Mouse (Mus musculus): ENCODE data around the gene Mat1a.
A peak's percentile ranks its signal among the peaks of the same experiment; 100 is the strongest.

Mat1a gene

DNA sequence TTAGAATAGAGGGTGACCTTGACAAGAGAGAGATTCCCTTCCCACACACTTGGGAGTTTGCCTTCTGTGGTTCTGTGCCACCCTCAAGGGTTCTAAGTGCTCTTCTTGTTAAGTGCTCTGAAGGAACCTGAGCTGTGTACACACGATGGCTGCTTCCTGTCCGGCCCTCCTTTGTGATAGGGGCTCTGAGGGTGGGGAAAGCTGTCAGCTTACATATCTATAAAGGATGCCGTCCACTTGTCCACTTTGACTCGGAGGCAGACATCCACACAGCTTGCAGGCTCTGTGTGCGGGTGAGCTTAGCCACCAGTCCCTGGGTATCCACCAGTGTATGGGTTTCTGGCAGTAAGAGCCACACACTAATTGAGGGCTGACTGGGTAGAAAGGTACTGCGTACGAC lies 26.7 kb downstream of the Mat1a start, which contains the start of gene Sftpa1:
Gene Sftpa1 (plus strand): TSS at position 243 of the 400 bp plus-strand sequence.
- no peak for ATAC-seq (ENCODE audit: insufficient number of reproducible peaks, low FRiP score, low TSS enrichment)

DNA sequence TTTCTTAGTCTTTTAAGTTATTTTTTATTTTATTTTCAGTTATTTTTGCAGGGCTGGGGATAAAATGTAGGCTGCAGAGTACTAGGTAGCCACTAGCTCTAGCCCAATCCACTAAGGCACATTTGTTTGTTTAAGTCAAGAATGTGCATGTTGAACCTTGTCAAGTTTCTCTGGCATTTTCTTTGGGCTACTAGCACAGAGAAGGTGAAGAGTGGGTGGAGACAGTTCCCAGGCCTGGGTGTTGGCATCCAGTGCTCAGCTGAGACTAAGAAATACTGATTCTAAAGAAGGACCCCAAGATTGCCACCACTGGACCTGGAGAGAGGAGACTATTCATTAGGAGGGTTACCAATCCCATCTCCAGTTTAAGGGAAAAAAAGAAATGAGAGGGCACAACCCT lies 32.2 kb downstream of the Mat1a start:
- no peak for ATAC-seq (ENCODE audit: insufficient number of reproducible peaks, low FRiP score, low TSS enrichment)

GRCm38 (mm10) chr14:41140686-41141085 lies 35.9 kb downstream of the Mat1a start:
- ATAC-seq (ENCODE audit: insufficient number of reproducible peaks, low FRiP score, low TSS enrichment) = no peak

GRCm38 (mm10) chr14:41146035-41146434 lies 41.2 kb downstream of the Mat1a start:
- ATAC-seq (ENCODE audit: insufficient number of reproducible peaks, low FRiP score, low TSS enrichment) = no peak

GRCm38 (mm10) chr14:41146922-41147321 lies 42.1 kb downstream of the Mat1a start:
- no peak for ATAC-seq (ENCODE audit: insufficient number of reproducible peaks, low FRiP score, low TSS enrichment)

DNA sequence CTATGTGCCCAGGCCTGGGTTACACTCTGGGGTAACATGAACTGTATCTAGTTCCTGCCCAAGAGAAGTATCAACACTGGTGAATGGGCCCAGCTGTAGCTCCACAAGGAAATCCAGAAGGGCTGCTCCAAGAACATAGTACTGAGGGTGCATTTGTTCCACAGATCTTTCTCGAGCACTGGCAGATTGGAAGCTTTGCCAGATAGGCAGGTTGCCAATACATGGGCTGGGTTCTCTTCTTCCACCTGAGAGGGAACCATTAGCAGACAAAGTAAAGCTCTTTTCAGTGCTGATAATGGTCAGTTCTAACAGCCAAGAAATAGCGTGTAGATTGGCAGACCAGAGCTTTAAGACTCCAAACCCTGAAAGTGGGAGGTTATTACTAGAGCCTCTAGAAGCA lies 42.5 kb downstream of the Mat1a start:
- ATAC-seq (ENCODE audit: insufficient number of reproducible peaks, low FRiP score, low TSS enrichment) = no peak

DNA sequence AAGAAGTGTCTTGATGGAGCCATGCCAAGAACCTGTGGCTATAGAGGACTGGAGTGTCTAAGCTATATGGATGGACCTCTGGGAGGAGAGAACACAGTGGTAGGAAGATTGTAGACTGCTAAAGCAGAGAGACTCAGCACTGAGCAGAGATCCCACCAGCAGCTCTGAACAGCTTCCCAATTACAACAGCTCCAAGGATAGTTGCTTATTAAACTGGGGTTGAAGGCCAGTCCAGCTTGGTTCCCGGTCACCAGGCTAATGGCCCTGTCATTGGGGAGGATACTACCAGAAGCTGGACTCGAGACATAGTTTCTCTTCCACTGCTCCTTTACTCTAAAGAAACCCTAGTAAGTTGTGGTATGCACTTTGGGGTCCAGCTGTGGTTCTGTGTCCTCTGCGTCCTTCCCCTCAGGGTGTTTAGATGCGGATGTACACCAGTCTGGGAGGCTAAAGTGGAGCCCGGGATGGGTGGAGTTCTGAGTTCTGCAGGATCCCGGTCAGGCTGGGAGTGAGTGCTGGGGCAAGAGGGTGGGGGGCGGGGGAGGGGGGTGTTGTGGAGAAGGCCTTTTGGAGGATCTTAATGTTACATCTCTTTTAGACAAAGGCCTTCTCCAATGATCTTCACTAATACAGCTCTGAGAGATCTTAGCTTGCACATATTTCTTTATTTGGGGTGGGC lies 46.5 kb downstream of the Mat1a start, which contains the start of gene Mbl1:
Gene Mbl1 (plus strand): TSS at position 239 of the 679 bp plus-strand sequence.
- no peak for ATAC-seq (ENCODE audit: insufficient number of reproducible peaks, low FRiP score, low TSS enrichment)

GRCm38 (mm10) chr14:41160076-41160475 lies 55.2 kb downstream of the Mat1a start:
- no peak for ATAC-seq (ENCODE audit: insufficient number of reproducible peaks, low FRiP score, low TSS enrichment)

GRCm38 (mm10) chr14:41160743-41161142 lies 55.9 kb downstream of the Mat1a start:
- no peak for ATAC-seq (ENCODE audit: insufficient number of reproducible peaks, low FRiP score, low TSS enrichment)

DNA sequence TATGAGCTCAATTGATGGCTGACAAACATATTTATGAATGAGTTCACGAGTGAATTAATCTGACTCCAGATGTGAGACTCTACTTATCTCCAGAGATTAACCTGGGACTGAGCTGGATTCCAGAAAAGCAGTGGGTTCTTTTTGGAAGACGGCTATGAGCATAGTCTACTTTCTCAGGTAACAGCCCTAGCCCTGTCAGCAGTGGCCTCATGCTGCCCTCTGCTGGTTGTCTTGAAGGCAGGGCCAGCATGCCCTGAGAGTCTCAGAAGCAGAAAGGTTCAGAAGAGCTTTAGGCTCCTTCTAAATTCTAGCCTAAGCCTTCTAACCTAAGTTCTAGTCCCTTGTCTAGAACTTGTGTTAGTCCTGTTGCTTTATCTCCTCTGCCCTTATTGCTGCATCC lies 57.8 kb downstream of the Mat1a start:
- 0 out of 2 replicates have a peak, but pooled peaks have one; percentile 56 for ATAC-seq (ENCODE audit: insufficient number of reproducible peaks, low FRiP score, low TSS enrichment)

GRCm38 (mm10) chr14:41167278-41167677 lies 62.4 kb downstream of the Mat1a start:
- no peak for ATAC-seq (ENCODE audit: insufficient number of reproducible peaks, low FRiP score, low TSS enrichment)

DNA sequence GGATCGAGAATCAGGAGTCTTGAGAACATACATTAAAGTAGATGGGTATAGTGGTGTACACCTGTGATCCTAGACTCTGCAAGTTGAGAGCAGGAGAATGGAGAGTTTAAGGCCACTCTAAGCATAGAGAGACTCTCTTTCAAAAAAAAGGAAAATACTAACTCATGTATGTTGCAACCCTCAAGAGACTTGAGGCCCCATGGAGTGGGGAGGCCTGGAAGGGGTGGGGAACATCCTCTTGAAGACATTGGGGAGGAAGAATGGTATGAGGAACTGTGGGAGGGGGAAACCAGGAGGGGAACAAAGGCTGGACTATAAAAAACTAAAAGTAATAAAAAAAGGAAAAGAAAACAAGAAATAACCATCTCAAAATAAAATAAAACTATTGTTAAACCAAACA lies 63.7 kb downstream of the Mat1a start:
- no peak for ATAC-seq (ENCODE audit: insufficient number of reproducible peaks, low FRiP score, low TSS enrichment)

GRCm38 (mm10) chr14:41170514-41170913 lies 65.7 kb downstream of the Mat1a start:
- ATAC-seq (ENCODE audit: insufficient number of reproducible peaks, low FRiP score, low TSS enrichment) = no peak

All from cerebellum, adult (tissue).